Mouse (Mus musculus) CH12.LX (cell line): ENCODE results near the gene Fastkd5. TPM values are rescaled to one million over a fixed set of nuclear protein-coding genes. Genes with fewer than 3 reads are reported as not detected.

Experiments used
- DNase-seq: peaks from one replicate; pipeline ENCODE4 v3.0.0-alpha.2; 2013; ENCODE audit errors: extremely low read depth
- H3K27ac ChIP-seq: 2 replicates; pipeline ENCODE4 v1.5.1; 2012; ENCODE audit warnings: low read depth, mild to moderate bottlenecking, control low read depth, moderate library complexity; ENCODE audit not compliant: insufficient read depth
- H3K27me3 ChIP-seq: replicated peaks from 2 replicates; pipeline ENCODE3; 2012; ENCODE audit warnings: inconsistent platforms
- H3K36me3 ChIP-seq, 2 experiments: replicated peaks in 1 of 2; 2 replicates each; pipeline versions ENCODE3 to v1.6.1; 2012; ENCODE audit warnings: inconsistent platforms in 1 of 2, low read length in 1 of 2, mild to moderate bottlenecking in 1 of 2, mixed read lengths in 1 of 2, moderate library complexity in 1 of 2; ENCODE audit not compliant: control insufficient read depth in 1 of 2, insufficient read depth in 1 of 2
- H3K4me1 ChIP-seq, 2 experiments: 2 replicates each; pipeline ENCODE4 v1.6.1; 2012; ENCODE audit warnings: inconsistent platforms in 1 of 2, moderate library complexity in 1 of 2; ENCODE audit not compliant: insufficient read depth in 2 of 2, control insufficient read depth in 1 of 2
- H3K4me2 ChIP-seq: 2 replicates; pipeline ENCODE4 v1.6.1; 2012; ENCODE audit warnings: low read depth, mild to moderate bottlenecking, control low read depth; ENCODE audit not compliant: poor library complexity, insufficient read depth, severe bottlenecking
- H3K4me3 ChIP-seq, 3 experiments: fragments of 150-350 bp in 1 of 3; sonication (generic) in 1 of 3; replicated peaks in 1 of 3; 2 replicates each; pipeline versions ENCODE3 to v1.5.1; 2011 to 2012; ENCODE audit warnings: low read depth in 2 of 3, low read length in 2 of 3, mild to moderate bottlenecking in 2 of 3, moderate library complexity in 2 of 3, control low read depth in 1 of 3, improper control_type of control experiment in 1 of 3, inconsistent platforms in 1 of 3, mixed read lengths in 1 of 3; ENCODE audit not compliant: poor library complexity in 1 of 3
- H3K79me2 ChIP-seq: replicated peaks from 2 replicates; pipeline ENCODE4 v1.6.1; 2012; ENCODE audit warnings: mild to moderate bottlenecking, moderate library complexity; ENCODE audit not compliant: control insufficient read depth, poor library complexity, insufficient read depth, severe bottlenecking; ENCODE audit errors: extremely low read depth
- H3K9ac ChIP-seq: 2 replicates; pipeline ENCODE4 v1.6.1; 2012; ENCODE audit warnings: low read depth, mild to moderate bottlenecking, control low read depth, moderate library complexity; ENCODE audit not compliant: insufficient read depth
- H3K9me3 ChIP-seq: replicated peaks from 2 replicates; pipeline ENCODE3; 2012; ENCODE audit warnings: low read length, inconsistent platforms, mixed read lengths
- CHD1 ChIP-seq: IDR thresholded peaks from 2 replicates; pipeline ENCODE4 v1.6.1; 2012; ENCODE audit warnings: low read depth, low read length, improper control_type of control experiment, inconsistent platforms
- CHD2 ChIP-seq: IDR thresholded peaks from 2 replicates; pipeline ENCODE4 v1.6.1; 2011; ENCODE audit warnings: low read length, improper control_type of control experiment
- E2F4 ChIP-seq: IDR thresholded peaks from 2 replicates; pipeline ENCODE4 v1.6.1; 2011; ENCODE audit warnings: low read depth, low read length, improper control_type of control experiment; ENCODE audit not compliant: insufficient replicate concordance
- ELF1 ChIP-seq: IDR thresholded peaks from 2 replicates; pipeline ENCODE4 v1.6.1; 2014; ENCODE audit warnings: low read depth, mild to moderate bottlenecking, inconsistent platforms, low read length, improper control_type of control experiment
- GABPA ChIP-seq: IDR thresholded peaks from 2 replicates; pipeline ENCODE4 v1.6.1; 2012; ENCODE audit warnings: low read depth, low read length, improper control_type of control experiment, inconsistent platforms; ENCODE audit not compliant: insufficient replicate concordance
- HCFC1 ChIP-seq: IDR thresholded peaks from 2 replicates; pipeline ENCODE4 v1.6.1; 2012; ENCODE audit warnings: low read depth, mild to moderate bottlenecking, inconsistent platforms, low read length, improper control_type of control experiment
- IRF4 ChIP-seq: IDR thresholded peaks from 2 replicates; pipeline ENCODE4 v1.6.1; 2014; ENCODE audit warnings: low read depth, mild to moderate bottlenecking, inconsistent platforms, low read length, improper control_type of control experiment
- JUN ChIP-seq: IDR thresholded peaks from 2 replicates; pipeline ENCODE4 v1.6.1; 2011; ENCODE audit warnings: low read depth, mild to moderate bottlenecking, low read length, improper control_type of control experiment, moderate library complexity; ENCODE audit not compliant: insufficient read depth
- JUND ChIP-seq: conservative IDR thresholded peaks from 2 replicates; pipeline ENCODE4 v1.6.1; 2011; ENCODE audit warnings: low read depth, low read length, improper control_type of control experiment
- MAZ ChIP-seq: IDR thresholded peaks from 2 replicates; pipeline ENCODE4 v1.6.1; 2012; ENCODE audit warnings: low read depth, mild to moderate bottlenecking, inconsistent platforms, low read length, improper control_type of control experiment, moderate library complexity
- MXI1 ChIP-seq: IDR thresholded peaks from 2 replicates; pipeline ENCODE4 v1.6.1; 2011; ENCODE audit warnings: mild to moderate bottlenecking, low read depth, low read length, improper control_type of control experiment
- MYC ChIP-seq: IDR thresholded peaks from 2 replicates; pipeline ENCODE4 v1.6.1; 2011; ENCODE audit warnings: low read depth, mild to moderate bottlenecking, improper control_type of control experiment, low read length
- PAX5 ChIP-seq: IDR thresholded peaks from 2 replicates; pipeline ENCODE4 v1.6.1; 2012; ENCODE audit warnings: low read length, inconsistent platforms, mixed read lengths
- POLR2AphosphoS2 ChIP-seq: IDR thresholded peaks from 2 replicates; pipeline ENCODE4 v1.6.1; 2011; ENCODE audit warnings: low read depth, low read length, improper control_type of control experiment
- RAD21 ChIP-seq: IDR thresholded peaks from 2 replicates; pipeline ENCODE4 v1.6.1; 2011; ENCODE audit warnings: low read depth, mild to moderate bottlenecking, low read length, improper control_type of control experiment, moderate library complexity
- TBP ChIP-seq: conservative IDR thresholded peaks from 2 replicates; pipeline ENCODE4 v1.6.1; 2011; ENCODE audit warnings: low read depth, low read length, improper control_type of control experiment
- ZNF384 ChIP-seq: IDR thresholded peaks from 2 replicates; pipeline ENCODE4 v1.6.1; 2012; ENCODE audit warnings: low read depth, low read length, improper control_type of control experiment, inconsistent platforms
- dilution Hi-C: fragments of 300-500 bp; cut with MboI; formaldehyde crosslinking; loops from 2 replicates; pipeline ENCODE4 v1.14.3; 2020; ENCODE audit warnings: low sequenced_read_pairs; ENCODE audit not compliant: extremely low pct_unique_long_range_greater_than_20kb, extremely low pct_ligation_motif_present
- in situ Hi-C: fragments of 300-500 bp; cut with MboI; formaldehyde crosslinking; loops from 3 replicates; pipeline ENCODE4 v1.14.3; 2019; ENCODE audit warnings: low sequenced_read_pairs, low pct_ligation_motif_present, low pct_unique_long_range_greater_than_20kb, mixed read lengths
- polyA plus RNA-seq: library from polyadenylated mRNA; unstranded; fragments of >175 nt; gene quantifications from 2 replicates; pipeline ENCODE4 v1.2.1, GENCODE M21; 2012; ENCODE audit warnings: low read depth; ENCODE audit not compliant: insufficient read length
- total RNA-seq, 2 experiments: library from RNA; depleted of rRNA; stranded (reverse); fragments of 300-350 nt in 1 of 2; fragments of >200 nt in 1 of 2; gene quantifications; 2 replicates each; pipeline ENCODE4 v1.2.3; 2012 to 2014

Fastkd5 gene
- total and polyA plus RNA-seq, 3 experiments, result 6.0 to 14.8 (median 9.1) TPM

DNA sequence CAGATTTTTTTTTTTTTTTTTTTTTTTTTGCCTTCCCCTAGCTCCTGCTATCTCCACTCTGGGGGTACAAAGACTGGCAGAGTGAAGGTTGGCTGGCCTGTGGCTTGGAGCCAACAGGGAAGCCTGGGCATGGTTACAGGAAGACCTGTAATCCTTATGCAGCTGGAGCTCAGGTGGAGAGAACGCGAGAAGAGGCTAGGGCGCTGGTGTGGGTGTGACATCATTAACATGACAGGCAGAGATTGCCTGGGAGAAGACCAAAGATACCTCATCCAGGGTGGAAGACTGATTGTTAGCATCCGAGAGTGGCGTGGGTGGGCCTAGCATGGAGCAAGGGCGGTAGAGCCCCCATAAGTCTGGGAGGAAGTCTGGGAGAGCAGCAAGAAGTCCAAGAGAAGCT is 9.4 kb upstream of the Fastkd5 start:
- Histone ChIP-seq H3K79me2 (no peaks in the 10 kb centered on the region), H3K4me2 (no peak overlapping the region), H3K9me3 (no peaks in the 10 kb centered on the region), H3K27me3 (peaks cover 3% of the 10 kb centered on the region), H3K36me3 (peaks cover 3 to 29% of the 10 kb centered on the region in 2 experiments), H3K4me1 (peaks cover 7 to 25% of the 10 kb centered on the region in 2 experiments), H3K4me3 (no peak overlapping the region), H3K27ac (no peak overlapping the region), H3K9ac (no peak overlapping the region)
- no peak for DNase-seq
- TF ChIP-seq TBP (no peak), MXI1 (no peak), IRF4 (no peak), E2F4 (no peak), PAX5 (no peak), CHD2 (no peak), MAZ (no peak), HCFC1 (no peak), JUN (no peak), POLR2AphosphoS2 (no peak), CHD1 (no peak), ELF1 (no peak), ZNF384 (no peak), RAD21 (no peak), JUND (no peak), MYC (no peak)
- in situ Hi-C loops, result no loop called here
- dilution Hi-C loops, result no loop called here

DNA sequence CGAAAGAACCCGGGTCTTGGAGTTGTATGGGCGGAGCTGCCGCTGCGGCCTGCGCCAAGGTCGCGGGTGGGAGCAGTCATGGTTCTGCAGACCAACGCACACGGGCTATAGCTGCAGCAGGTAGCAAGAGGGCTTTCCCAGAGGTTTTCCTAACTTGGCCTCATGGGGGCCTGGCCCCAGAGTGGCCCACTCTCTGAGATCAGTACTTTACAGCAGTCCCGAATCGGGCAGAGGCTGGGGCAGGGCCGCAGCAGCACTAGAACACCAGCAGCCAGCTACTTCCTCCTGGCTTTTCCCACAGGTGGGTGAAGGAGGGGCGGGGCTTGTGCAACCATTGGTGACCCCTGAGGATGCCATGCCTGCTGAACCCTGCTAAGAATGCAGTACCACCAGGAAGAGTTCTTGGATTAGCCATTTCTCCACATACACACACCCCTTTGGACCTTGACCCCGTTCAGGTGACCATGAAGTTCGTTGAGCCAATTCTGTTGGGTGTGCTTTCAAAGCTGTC is 8.3 kb upstream of the Fastkd5 start:
- H3K36me3 ChIP-seq, result peaks cover 3 to 33% of the 10 kb centered on the region in 2 experiments
- H3K9me3 ChIP-seq, result no peaks in the 10 kb centered on the region
- no peak overlapping the region for H3K4me2 ChIP-seq
- no peak overlapping the region for H3K4me3 ChIP-seq
- in situ Hi-C loops (no loop called here), dilution Hi-C loops (no loop called here)
- TF ChIP-seq GABPA, result no peak
- no peak for TF ChIP-seq IRF4
- no peaks in the 10 kb centered on the region for H3K79me2 ChIP-seq
- H3K27me3 ChIP-seq, result peaks cover 3% of the 10 kb centered on the region
- peaks cover 11 to 31% of the 10 kb centered on the region in 2 experiments for H3K4me1 ChIP-seq
- no peak overlapping the region for H3K27ac ChIP-seq
- no peak for DNase-seq
- no peak overlapping the region for H3K9ac ChIP-seq
